Mouse (Mus musculus): ENCODE results near the gene Sos2. TPM values are rescaled to one million over a fixed set of nuclear protein-coding genes. Genes with fewer than 3 reads are reported as not detected.

Gene Sos2
- polyA plus RNA-seq, 1 experiment from 2014 or later: 14.2 TPM

- no peak for ATAC-seq (ENCODE audit: low FRiP score, low TSS enrichment)
- H3K4me2 ChIP-seq (ENCODE audit: low read length): no peak overlapping the region
- no peaks in the 10 kb centered on the region for H3K27me3 ChIP-seq (ENCODE audit: control insufficient read depth, insufficient read depth, low read length)
- H3K9ac ChIP-seq (replicated peaks; ENCODE audit: low read length): no peak overlapping the region
- H3K9me3 ChIP-seq (ENCODE audit: control insufficient read depth, low read length): no peaks in the 10 kb centered on the region
- no peaks in the 10 kb centered on the region for H3K36me3 ChIP-seq (ENCODE audit: control insufficient read depth, insufficient read depth, low read length)
- H3K27ac ChIP-seq (replicated peaks; ENCODE audit: low read depth, low read length): peak overlapping the region; percentile 17; the same call in 1 of the 2 replicates
- 77% methylated on average over 4 of the region's 4 CpGs for WGBS
- H3K4me3 ChIP-seq (replicated peaks; ENCODE audit: low read depth, low read length): no peak overlapping the region
- 0 out of 2 replicates have a peak, but pooled peaks cover 3% of the 10 kb centered on the region for H3K4me1 ChIP-seq (ENCODE audit: control insufficient read depth, insufficient read depth, low read length)
- DNase-seq: no peak
These were observed 143.2 kb downstream of the Sos2 start for GRCm38 (mm10) chr12:69538362-69538950.

GRCm38 (mm10) chr12:69537675-69538361 lies 143.8 kb downstream of the Sos2 start:
- H3K9me3 ChIP-seq (ENCODE audit: control insufficient read depth, low read length): no peaks in the 10 kb centered on the region
- H3K27me3 ChIP-seq (ENCODE audit: control insufficient read depth, insufficient read depth, low read length): no peaks in the 10 kb centered on the region
- H3K36me3 ChIP-seq (ENCODE audit: control insufficient read depth, insufficient read depth, low read length): no peaks in the 10 kb centered on the region
- H3K9ac ChIP-seq (replicated peaks; ENCODE audit: low read length): no peak overlapping the region
- H3K27ac ChIP-seq (replicated peaks; ENCODE audit: low read depth, low read length): peak overlapping the region; percentile 17; the same call in 1 of the 2 replicates
- no peak overlapping the region for H3K4me2 ChIP-seq (ENCODE audit: low read length)
- no peak for ATAC-seq (ENCODE audit: low FRiP score, low TSS enrichment)
- peak; percentile 15 for DNase-seq
- H3K4me1 ChIP-seq (ENCODE audit: control insufficient read depth, insufficient read depth, low read length): 0 out of 2 replicates have a peak, but pooled peaks cover 3% of the 10 kb centered on the region
- H3K4me3 ChIP-seq (replicated peaks; ENCODE audit: low read depth, low read length): no peak overlapping the region
- 69% methylated on average over 19 of the region's 19 CpGs for WGBS

GRCm38 (mm10) chr12:69537243-69537674 lies 144.4 kb downstream of the Sos2 start:
- ATAC-seq (ENCODE audit: low FRiP score, low TSS enrichment): no peak
- H3K27me3 ChIP-seq (ENCODE audit: control insufficient read depth, insufficient read depth, low read length): no peaks in the 10 kb centered on the region
- H3K4me1 ChIP-seq (ENCODE audit: control insufficient read depth, insufficient read depth, low read length): 0 out of 2 replicates have a peak, but pooled peaks cover 3% of the 10 kb centered on the region
- WGBS: 33% methylated on average over 10 of the region's 10 CpGs
- H3K9me3 ChIP-seq (ENCODE audit: control insufficient read depth, low read length): no peaks in the 10 kb centered on the region
- H3K27ac ChIP-seq (replicated peaks; ENCODE audit: low read depth, low read length): peak overlapping the region; percentile 16; the same call in 1 of the 2 replicates
- no peak overlapping the region for H3K4me3 ChIP-seq (replicated peaks; ENCODE audit: low read depth, low read length)
- peak overlapping the region; percentile 3; the same call in 1 of the 2 replicates for H3K4me2 ChIP-seq (ENCODE audit: low read length)
- DNase-seq: peak; percentile 43
- no peaks in the 10 kb centered on the region for H3K36me3 ChIP-seq (ENCODE audit: control insufficient read depth, insufficient read depth, low read length)
- no peak overlapping the region for H3K9ac ChIP-seq (replicated peaks; ENCODE audit: low read length)

- Histone ChIP-seq H3K4me3 (replicated peaks; ENCODE audit: low read depth, low read length) (no peak overlapping the region), H3K4me1 (ENCODE audit: control insufficient read depth, insufficient read depth, low read length) (0 out of 2 replicates have a peak, but pooled peaks cover 3% of the 10 kb centered on the region), H3K27me3 (ENCODE audit: control insufficient read depth, insufficient read depth, low read length) (no peaks in the 10 kb centered on the region), H3K4me2 (ENCODE audit: low read length) (peak overlapping the region; percentile 3; the same call in 1 of the 2 replicates), H3K9ac (replicated peaks; ENCODE audit: low read length) (no peak overlapping the region), H3K9me3 (ENCODE audit: control insufficient read depth, low read length) (no peaks in the 10 kb centered on the region), H3K36me3 (ENCODE audit: control insufficient read depth, insufficient read depth, low read length) (no peaks in the 10 kb centered on the region), H3K27ac (replicated peaks; ENCODE audit: low read depth, low read length) (0 out of 2 replicates have a peak overlapping the region, but pooled peaks have one; percentile 16)
- 70% methylated on average over 10 of the region's 10 CpGs for WGBS
- no peak for DNase-seq
- ATAC-seq (ENCODE audit: low FRiP score, low TSS enrichment): no peak
These were observed 144.9 kb downstream of the Sos2 start for GRCm38 (mm10) chr12:69536616-69537242.

Small RNA genes within 50 kb of the gene (microRNA-seq; reads per million reads assigned to microRNA genes)
- not detected for gene Gm23018

Other genes with a start within 250 kb of the Sos2 start
- 19.8 and 22.1 TPM in 2 replicates for gene Vcpkmt, start 98.8 kb downstream of the Sos2 start, polyA plus RNA-seq (2014; fragmentation: Nextera tagmentation; extraction: Ambion mirVana)
- 9.8 and 10.8 TPM in 2 replicates for gene L2hgdh, start 43.0 kb upstream of the Sos2 start, polyA plus RNA-seq (2014; fragmentation: Nextera tagmentation; extraction: Ambion mirVana)
- 31.8 and 37.8 TPM in 2 replicates for gene Atp5s, start 43.1 kb upstream of the Sos2 start, polyA plus RNA-seq (2014; fragmentation: Nextera tagmentation; extraction: Ambion mirVana)
- 7.1 and 11.4 TPM in 2 replicates for gene Cdkl1, start 109.4 kb upstream of the Sos2 start, polyA plus RNA-seq (2014; fragmentation: Nextera tagmentation; extraction: Ambion mirVana)
- 140 and 157 TPM in 2 replicates for gene Atl1, start 210.8 kb upstream of the Sos2 start, polyA plus RNA-seq (2014; fragmentation: Nextera tagmentation; extraction: Ambion mirVana)
- gene Map4k5, start 211.3 kb upstream of the Sos2 start, polyA plus RNA-seq (2014; fragmentation: Nextera tagmentation; extraction: Ambion mirVana): 25.4 and 40.0 TPM in 2 replicates